Comparison of ENCODE assay signal across 31 mouse cellular contexts in the genomic region with DNA sequence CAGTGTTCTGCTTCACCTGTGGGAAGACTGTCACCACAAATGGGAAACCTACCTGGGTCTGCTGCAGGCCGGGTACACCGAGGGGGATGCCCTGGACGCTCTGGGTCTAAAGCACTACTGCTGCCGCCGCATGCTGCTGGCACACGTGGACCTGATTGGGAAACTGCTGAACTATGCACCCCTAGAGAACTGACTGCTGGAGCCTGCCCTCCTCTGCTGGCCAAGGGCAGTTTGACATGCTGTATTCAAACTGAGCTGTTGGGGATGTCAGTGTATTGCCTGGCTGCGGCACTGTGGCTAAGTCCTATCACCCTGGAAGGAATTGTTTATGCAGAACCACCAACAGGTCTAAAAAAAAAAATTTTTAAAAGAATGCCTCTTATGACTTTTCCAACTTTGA. TPM values are rescaled to one million over a fixed set of nuclear protein-coding genes. Genes with fewer than 3 reads are reported as not detected.
"Had no signal": no experiment of that assay in that cellular context is flagged by ENCODE, and none has a peak within 500 bp of the region (broad histone marks: within the 10 kb centered on the region; RNA-seq: fewer than 3 reads in every experiment).

No protein-coding gene starts in this region.

- H3K9ac ChIP-seq: liver, embryonic 14.5 days; lung, embryonic 15.5 days; stomach, embryonic 15.5 days had no signal

- H3K4me2 ChIP-seq: liver, embryonic 11.5 days; lung, embryonic 15.5 days; stomach, embryonic 15.5 days had no signal

- H3K4me1 ChIP-seq: lung, embryonic 15.5 days; megakaryocyte, embryonic 14.5 days; midbrain, embryonic 10.5 days; stomach, embryonic 15.5 days had no signal

- H3K4me3 ChIP-seq: layer of hippocampus, adult 2 months; lung, embryonic 15.5 days; megakaryocyte, embryonic 14.5 days; midbrain, embryonic 10.5 days; stomach, embryonic 15.5 days had no signal

- H3K27me3 ChIP-seq: lung, embryonic 15.5 days; megakaryocyte, embryonic 14.5 days; stomach, embryonic 15.5 days had no signal

- DNase-seq: kidney, adult 2 months; kidney, postnatal 25 days; layer of hippocampus, adult 9-11 months; lung, adult 18-20 months; lung, postnatal 10 days; lung, postnatal 36 days; midbrain, embryonic 14.5 days; right cerebral cortex, adult 18-20 months; right cerebral cortex, postnatal 14 days; right cerebral cortex, postnatal 4 days; thymus, postnatal 25 days had no signal

- H3K36me3 ChIP-seq: lung, embryonic 15.5 days; midbrain, embryonic 10.5 days; stomach, embryonic 15.5 days had no signal

- H3K27ac ChIP-seq: kidney, postnatal 0 days; layer of hippocampus, adult 2 months; liver, embryonic 14.5 days; lung, embryonic 15.5 days; midbrain, embryonic 10.5 days; stomach, embryonic 15.5 days had no signal

- H3K9me3 ChIP-seq: lung, embryonic 15.5 days; midbrain, embryonic 10.5 days; stomach, embryonic 15.5 days had no signal

RNA-seq across cellular contexts. Expression of a gene that starts 18.9 kb away (rescaled TPM):
- total RNA-seq: layer of hippocampus, adult 2 months; layer of hippocampus, postnatal 25 days; left cerebral cortex, adult 18-20 months; left cerebral cortex, postnatal 10 days; left cerebral cortex, postnatal 36 days; midbrain, postnatal 0 days had no signal
- polyA plus RNA-seq: kidney, adult 2 months; kidney, embryonic 14.5 days; kidney, postnatal 0 days; large intestine, adult 2 months; limb, embryonic 11.5 days; limb, embryonic 14.5 days; liver, embryonic 11.5 days; liver, embryonic 14.5 days; lung, embryonic 15.5 days; midbrain, embryonic 10.5 days; midbrain, embryonic 14.5 days; neural tube, embryonic 11.5 days; neural tube, embryonic 14.5 days; stomach, embryonic 15.5 days; thymus, postnatal 0 days had no signal
